Mouse (Mus musculus) embryonic facial prominence, embryonic 14.5 days (tissue): ENCODE data around the gene Btbd10. TPM values are rescaled to one million over a fixed set of nuclear protein-coding genes. Genes with fewer than 3 reads are reported as not detected.
A peak's percentile ranks its signal among the peaks of the same experiment; 100 is the strongest.

ENCODE experiments used
- ATAC-seq: fragments of 200-750 bp; cut with Nextera tagmentation; 2 replicates; pipeline ENCODE4 v1.8.0; 2017; ENCODE audit warnings: low read depth, moderate number of reproducible peaks, moderate TSS enrichment
- DNase-seq: peaks from one replicate; pipeline ENCODE4 v3.0.0-alpha.2; 2015; ENCODE audit warnings: low spot score
- H3K27ac ChIP-seq: fragments of 300-500 bp; sonication (generic); replicated peaks from 2 replicates; pipeline ENCODE4 v1.5.1; 2014; ENCODE audit warnings: low read depth, mild to moderate bottlenecking, low read length, moderate library complexity
- H3K27me3 ChIP-seq: fragments of 300-500 bp; sonication (generic); replicated peaks from 2 replicates; pipeline ENCODE4 v1.6.1; 2014; ENCODE audit warnings: low read length; ENCODE audit not compliant: control insufficient read depth, insufficient read depth
- H3K36me3 ChIP-seq: fragments of 300-500 bp; sonication (generic); 2 replicates; pipeline ENCODE4 v1.6.1; 2014; ENCODE audit warnings: low read length, mixed read lengths; ENCODE audit not compliant: control insufficient read depth, insufficient read depth
- H3K4me1 ChIP-seq: fragments of 300-500 bp; sonication (generic); 2 replicates; pipeline ENCODE4 v1.6.1; 2014; ENCODE audit warnings: antibody characterized with exemption, low read length; ENCODE audit not compliant: control insufficient read depth, insufficient read depth
- H3K4me2 ChIP-seq: fragments of 300-500 bp; sonication (generic); 2 replicates; pipeline ENCODE4 v1.6.1; 2014; ENCODE audit warnings: low read depth, mild to moderate bottlenecking, low read length, moderate library complexity, mixed read lengths
- H3K4me3 ChIP-seq: fragments of 300-500 bp; sonication (generic); 2 replicates; pipeline ENCODE4 v1.5.1; 2014; ENCODE audit warnings: low read depth, mild to moderate bottlenecking, low read length
- H3K9ac ChIP-seq: fragments of 300-500 bp; sonication (generic); 2 replicates; pipeline ENCODE4 v1.6.1; 2014; ENCODE audit warnings: low read depth, mild to moderate bottlenecking, low read length, moderate library complexity, mixed read lengths
- H3K9me3 ChIP-seq: fragments of 300-500 bp; sonication (generic); 2 replicates; pipeline ENCODE4 v1.6.1; 2016; ENCODE audit warnings: low read length; ENCODE audit not compliant: control insufficient read depth
- WGBS: fragments of 180-500 bp; shearing (Covaris S2); extraction: QIAGEN DNeasy Blood & Tissue Kit; methylation state at CpG from one replicate; pipeline ENCODE4 v1.1.7; 2014; 5-methylcytosine and 5-hydroxymethylcytosine counted together
- polyA plus RNA-seq: library from polyadenylated mRNA; unstranded; fragments of >200 nt; fragmentation: Nextera tagmentation; extraction: Ambion mirVana; gene quantifications from 2 replicates; pipeline ENCODE4 v1.2.1, GENCODE M21; 2014

Btbd10 gene
- 29.1 and 30.8 TPM in 2 replicates for polyA plus RNA-seq

- H3K4me1 ChIP-seq = peaks cover 9% of the 10 kb centered on the region; the same call in 1 of the 2 replicates
- 1% methylated on average over 40 of the region's 64 CpGs for WGBS
- peak within 1 kb of the TSS; percentile 83 for H3K4me2 ChIP-seq
- ATAC-seq = peak; percentile 99
- peak within 1 kb of the TSS; percentile 89 for H3K9ac ChIP-seq
- H3K27ac ChIP-seq = peak within 1 kb of the TSS; percentile 89
- peak; percentile 99 for DNase-seq
- H3K4me3 ChIP-seq = peak within 1 kb of the TSS; percentile 80
- H3K9me3 ChIP-seq = no peaks in the 10 kb centered on the region
- H3K36me3 ChIP-seq = no peaks in the 10 kb centered on the region
- H3K27me3 ChIP-seq = no peaks in the 10 kb centered on the region
These were observed at the start of gene Btbd10 for GRCm38 (mm10) chr7:113368746-113369619. TSS of gene Btbd10 (minus strand) at chr7:113369392.

GRCm38 (mm10) chr7:113416536-113416935 is 47.3 kb upstream of the Btbd10 start:
- WGBS = 88% methylated on average over 1 of the region's 1 CpGs
- Histone ChIP-seq H3K4me2 (no peak overlapping the region), H3K27me3 (no peaks in the 10 kb centered on the region), H3K9me3 (no peaks in the 10 kb centered on the region), H3K4me3 (no peak overlapping the region), H3K4me1 (no peaks in the 10 kb centered on the region), H3K27ac (no peak overlapping the region), H3K36me3 (no peaks in the 10 kb centered on the region), H3K9ac (no peak overlapping the region)
- DNase-seq (no peak), ATAC-seq (no peak)

GRCm38 (mm10) chr7:113415256-113415655 is 46.1 kb upstream of the Btbd10 start:
- no peaks in the 10 kb centered on the region for H3K4me1 ChIP-seq
- DNase-seq (no peak), ATAC-seq (no peak)
- 91% methylated on average over 3 of the region's 3 CpGs for WGBS
- H3K27ac ChIP-seq = no peak overlapping the region
- H3K9ac ChIP-seq = no peak overlapping the region
- no peaks in the 10 kb centered on the region for H3K36me3 ChIP-seq
- no peaks in the 10 kb centered on the region for H3K27me3 ChIP-seq
- H3K9me3 ChIP-seq = no peaks in the 10 kb centered on the region
- no peak overlapping the region for H3K4me3 ChIP-seq
- H3K4me2 ChIP-seq = no peak overlapping the region

GRCm38 (mm10) chr7:113408712-113409111 is 39.5 kb upstream of the Btbd10 start:
- H3K27ac ChIP-seq = no peak overlapping the region
- no peak overlapping the region for H3K4me2 ChIP-seq
- no peak for DNase-seq
- no peaks in the 10 kb centered on the region for H3K27me3 ChIP-seq
- H3K4me1 ChIP-seq = no peaks in the 10 kb centered on the region
- no peaks in the 10 kb centered on the region for H3K9me3 ChIP-seq
- no peaks in the 10 kb centered on the region for H3K36me3 ChIP-seq
- H3K9ac ChIP-seq = no peak overlapping the region
- no peak overlapping the region for H3K4me3 ChIP-seq
- 54% methylated on average over 5 of the region's 5 CpGs for WGBS
- ATAC-seq = no peak

GRCm38 (mm10) chr7:113398083-113398482 is 28.9 kb upstream of the Btbd10 start:
- Histone ChIP-seq H3K27me3 (no peaks in the 10 kb centered on the region), H3K4me1 (no peaks in the 10 kb centered on the region), H3K4me2 (no peak overlapping the region), H3K4me3 (no peak overlapping the region), H3K36me3 (no peaks in the 10 kb centered on the region), H3K9ac (no peak overlapping the region), H3K9me3 (no peaks in the 10 kb centered on the region), H3K27ac (no peak overlapping the region)
- DNase-seq (no peak), ATAC-seq (no peak)

- H3K4me1 ChIP-seq = no peaks in the 10 kb centered on the region
- H3K4me3 ChIP-seq = no peak overlapping the region
- 86% methylated on average over 4 of the region's 4 CpGs for WGBS
- no peak overlapping the region for H3K27ac ChIP-seq
- no peaks in the 10 kb centered on the region for H3K27me3 ChIP-seq
- H3K4me2 ChIP-seq = no peak overlapping the region
- H3K9ac ChIP-seq = no peak overlapping the region
- no peaks in the 10 kb centered on the region for H3K9me3 ChIP-seq
- ATAC-seq (no peak), DNase-seq (no peak)
- no peaks in the 10 kb centered on the region for H3K36me3 ChIP-seq
These were observed 27.5 kb upstream of the Btbd10 start for GRCm38 (mm10) chr7:113396661-113397060.

- WGBS = 74% methylated on average over 2 of the region's 2 CpGs
- Histone ChIP-seq H3K27ac (no peak overlapping the region), H3K4me1 (no peaks in the 10 kb centered on the region), H3K9me3 (no peaks in the 10 kb centered on the region), H3K9ac (no peak overlapping the region), H3K36me3 (no peaks in the 10 kb centered on the region), H3K27me3 (no peaks in the 10 kb centered on the region), H3K4me3 (no peak overlapping the region), H3K4me2 (no peak overlapping the region)
- ATAC-seq (no peak), DNase-seq (no peak)
These were observed 22.4 kb upstream of the Btbd10 start for GRCm38 (mm10) chr7:113391619-113392018.

GRCm38 (mm10) chr7:113388470-113388869 is 19.3 kb upstream of the Btbd10 start, which contains the start of gene Pth:
TSS of gene Pth (minus strand) at chr7:113388570.
- no peaks in the 10 kb centered on the region for H3K4me1 ChIP-seq
- H3K9me3 ChIP-seq = no peaks in the 10 kb centered on the region
- no peak within 1 kb of the TSS for H3K9ac ChIP-seq
- H3K36me3 ChIP-seq = no peaks in the 10 kb centered on the region
- no peak within 1 kb of the TSS for H3K4me2 ChIP-seq
- H3K27me3 ChIP-seq = no peaks in the 10 kb centered on the region
- no peak within 1 kb of the TSS for H3K27ac ChIP-seq
- DNase-seq = no peak
- no peak within 1 kb of the TSS for H3K4me3 ChIP-seq
- ATAC-seq = no peak
- 92% methylated on average over 2 of the region's 2 CpGs for WGBS
